Mouse (Mus musculus): ENCODE measurements at regions not wholly inside any gene's neighbourhood (a gene's known extent, or its start where the extent isn't known, plus 50 kb on each side); places are given as distances from the start of the nearest gene placed in this dataset.

DNA sequence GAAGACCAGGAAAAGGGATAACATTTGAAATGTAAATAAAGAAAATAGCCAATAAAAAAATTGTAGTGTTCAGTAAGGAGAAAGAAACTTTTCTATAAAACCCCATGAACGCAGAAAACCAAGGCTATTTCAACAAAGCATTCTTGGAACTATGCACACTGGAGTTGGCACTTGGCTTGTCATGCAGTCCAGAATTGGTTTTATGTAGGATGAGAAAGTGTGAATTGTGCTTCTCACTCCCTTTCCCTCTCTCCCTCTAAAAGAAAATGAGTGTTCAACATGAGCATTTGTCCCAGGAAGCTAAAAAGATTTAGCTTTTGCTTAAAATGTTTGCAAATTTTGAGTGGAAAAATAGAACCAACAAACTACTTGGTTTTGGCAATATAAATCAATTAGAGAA is 841.6 kb upstream of the Adam24 start:
- in situ Hi-C loops (cut with MboI; ENCODE audit: low pct_unique_long_range_greater_than_20kb) = no loop called here
- ChIA-PET POLR2A (no interaction called here), CTCF (no interaction called here)
- DNase-seq (ENCODE audit: low read depth, low spot score) (no peak), ATAC-seq (no peak)
- no peak for TF ChIP-seq CTCF (IDR thresholded peaks at IDR 0.05)
- H3K27me3 ChIP-seq = peaks cover 3% of the 10 kb centered on the region

DNA sequence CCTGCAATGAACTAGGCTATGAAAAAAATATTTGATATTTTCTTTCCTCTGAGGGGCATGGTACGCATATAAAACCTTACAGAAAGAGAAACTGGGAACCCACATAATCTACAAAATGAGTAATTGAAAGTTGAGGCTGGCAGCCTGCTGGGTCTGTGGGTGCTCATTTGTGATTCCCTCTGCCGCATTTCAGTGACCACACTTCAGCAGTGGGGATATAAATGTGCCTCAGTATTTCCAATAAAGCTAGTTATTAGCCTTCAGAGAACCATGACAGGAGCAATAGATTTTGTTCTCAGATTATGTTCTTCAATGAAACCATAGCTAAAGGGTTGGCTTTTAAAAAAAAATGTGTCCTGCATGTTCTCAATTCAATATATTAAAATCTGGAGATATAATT is 828.0 kb upstream of the Adam24 start:
- DNase-seq (ENCODE audit: low read depth, low spot score) (no peak), ATAC-seq (no peak)
- in situ Hi-C loops (cut with MboI; ENCODE audit: low pct_unique_long_range_greater_than_20kb) = no loop called here
- TF ChIP-seq CTCF (IDR thresholded peaks at IDR 0.05) = no peak
- ChIA-PET CTCF (no interaction called here), POLR2A (no interaction called here)
- no peaks in the 10 kb centered on the region for H3K27me3 ChIP-seq

DNA sequence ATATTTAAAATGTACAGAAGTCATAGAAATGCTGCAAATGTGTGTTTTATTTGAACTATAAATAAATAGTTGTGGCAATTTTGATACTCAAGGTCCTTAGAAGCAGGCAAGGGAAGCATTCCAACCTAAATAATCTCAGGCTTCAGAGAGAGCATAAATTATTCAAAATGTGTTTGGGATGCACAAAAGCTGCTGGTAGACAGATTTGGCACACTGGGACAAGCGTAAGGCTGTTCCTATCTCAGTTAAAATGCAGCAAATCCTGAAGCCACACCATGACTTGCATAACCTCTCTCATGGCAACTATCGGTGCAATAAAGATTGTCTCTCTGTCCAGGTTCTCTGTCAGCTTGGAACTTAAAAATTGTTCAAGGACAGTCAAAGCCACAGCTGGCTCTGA is 812.3 kb upstream of the Adam24 start:
- in situ Hi-C loops (cut with MboI; ENCODE audit: low pct_unique_long_range_greater_than_20kb) = no loop called here
- peaks cover 5% of the 10 kb centered on the region for H3K27me3 ChIP-seq
- no peak for TF ChIP-seq CTCF (IDR thresholded peaks at IDR 0.05)
- ChIA-PET POLR2A (no interaction called here), CTCF (no interaction called here)
- DNase-seq (ENCODE audit: low read depth, low spot score) (no peak), ATAC-seq (no peak)

DNA sequence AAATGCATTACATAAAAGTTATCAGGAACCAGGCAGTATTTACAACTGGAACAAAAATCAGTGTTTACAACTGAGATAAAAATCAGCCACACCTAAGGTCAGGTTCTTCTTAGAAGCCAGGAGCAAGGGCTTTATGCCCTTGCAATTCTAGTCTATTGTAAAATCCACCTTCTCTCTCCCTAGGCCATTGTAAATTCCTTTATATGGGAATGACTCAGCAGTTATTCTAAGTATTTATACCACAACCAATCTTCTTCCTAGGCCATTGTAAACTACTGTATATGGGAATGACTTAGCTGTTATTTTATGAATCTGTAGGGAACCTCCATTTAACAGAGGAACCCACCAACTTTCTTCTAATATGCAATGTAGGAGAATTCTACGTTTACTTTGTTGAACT is 772.6 kb upstream of the Adam24 start:
- DNase-seq (ENCODE audit: low read depth, low spot score) = no peak
- no peak for ATAC-seq
- CTCF ChIA-PET = no interaction called here
- no peak for TF ChIP-seq CTCF (IDR thresholded peaks at IDR 0.05)
- POLR2A ChIA-PET = no interaction called here
- in situ Hi-C loops (cut with MboI; ENCODE audit: low pct_unique_long_range_greater_than_20kb) = no loop called here
- no peaks in the 10 kb centered on the region for H3K27me3 ChIP-seq

DNA sequence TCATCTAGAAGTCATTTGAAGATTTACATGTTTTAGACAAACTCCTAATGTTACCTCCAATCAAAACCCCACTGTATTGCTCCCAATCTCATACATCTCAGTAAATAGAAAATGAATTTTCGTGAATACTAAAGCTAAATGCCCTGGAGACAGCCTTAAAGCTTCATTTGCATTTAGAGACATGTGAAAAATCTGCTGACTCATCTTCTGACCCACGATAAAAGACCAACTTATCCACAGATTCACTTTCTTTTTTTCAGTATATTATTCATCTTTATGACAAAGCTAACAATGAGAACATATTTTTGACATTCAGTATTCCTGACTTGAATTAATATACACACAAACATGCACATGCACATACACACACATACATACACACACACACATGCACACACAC is 762.0 kb upstream of the Adam24 start:
- ATAC-seq (no peak), DNase-seq (ENCODE audit: low read depth, low spot score) (no peak)
- TF ChIP-seq CTCF (IDR thresholded peaks at IDR 0.05) = no peak
- POLR2A ChIA-PET = no interaction called here
- in situ Hi-C loops (cut with MboI; ENCODE audit: low pct_unique_long_range_greater_than_20kb) = no loop called here
- no peaks in the 10 kb centered on the region for H3K27me3 ChIP-seq
- CTCF ChIA-PET = no interaction called here

DNA sequence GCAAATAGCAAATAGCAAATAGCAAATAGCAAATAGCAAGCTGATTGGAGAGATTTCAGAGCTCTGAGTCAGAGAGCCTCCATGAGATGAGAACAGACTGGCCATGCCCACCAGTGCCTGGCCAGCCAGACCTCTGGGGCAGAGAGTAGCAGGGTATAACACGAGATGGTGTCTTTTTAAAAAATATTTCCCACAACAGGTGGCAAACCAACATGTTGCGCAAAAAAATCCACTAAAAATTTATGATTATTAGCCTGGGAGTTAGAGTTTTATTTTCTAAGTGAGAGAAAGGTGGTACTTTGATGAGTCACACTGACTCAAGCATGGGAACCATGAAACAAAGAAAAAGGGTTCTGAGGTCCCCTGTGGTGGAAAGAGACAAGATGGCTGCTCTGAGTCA is 753.5 kb upstream of the Adam24 start:
- CTCF ChIA-PET = no interaction called here
- DNase-seq (ENCODE audit: low read depth, low spot score) (no peak), ATAC-seq (no peak)
- no peak for TF ChIP-seq CTCF (IDR thresholded peaks at IDR 0.05)
- H3K27me3 ChIP-seq = no peaks in the 10 kb centered on the region
- POLR2A ChIA-PET = no interaction called here
- in situ Hi-C loops (cut with MboI; ENCODE audit: low pct_unique_long_range_greater_than_20kb) = no loop called here

DNA sequence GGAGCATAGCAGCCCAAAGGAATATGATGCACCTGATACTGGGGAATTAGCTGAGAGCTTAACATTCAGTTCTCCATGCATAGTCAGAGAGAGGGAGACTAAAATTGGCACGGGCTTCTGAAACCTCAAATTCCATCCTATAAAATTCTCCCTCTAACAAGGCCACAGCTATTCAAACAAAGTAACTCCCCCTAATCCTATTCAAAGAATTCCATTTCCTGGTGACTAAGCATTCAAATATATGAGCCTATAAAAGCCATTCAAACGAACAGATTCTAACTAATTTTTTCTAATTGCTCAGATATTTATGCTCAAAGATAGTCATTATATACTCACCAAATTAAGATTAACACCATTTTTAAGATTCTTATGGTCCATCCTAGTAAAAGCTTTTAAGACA is 751.1 kb upstream of the Adam24 start:
- no peak for ATAC-seq

DNA sequence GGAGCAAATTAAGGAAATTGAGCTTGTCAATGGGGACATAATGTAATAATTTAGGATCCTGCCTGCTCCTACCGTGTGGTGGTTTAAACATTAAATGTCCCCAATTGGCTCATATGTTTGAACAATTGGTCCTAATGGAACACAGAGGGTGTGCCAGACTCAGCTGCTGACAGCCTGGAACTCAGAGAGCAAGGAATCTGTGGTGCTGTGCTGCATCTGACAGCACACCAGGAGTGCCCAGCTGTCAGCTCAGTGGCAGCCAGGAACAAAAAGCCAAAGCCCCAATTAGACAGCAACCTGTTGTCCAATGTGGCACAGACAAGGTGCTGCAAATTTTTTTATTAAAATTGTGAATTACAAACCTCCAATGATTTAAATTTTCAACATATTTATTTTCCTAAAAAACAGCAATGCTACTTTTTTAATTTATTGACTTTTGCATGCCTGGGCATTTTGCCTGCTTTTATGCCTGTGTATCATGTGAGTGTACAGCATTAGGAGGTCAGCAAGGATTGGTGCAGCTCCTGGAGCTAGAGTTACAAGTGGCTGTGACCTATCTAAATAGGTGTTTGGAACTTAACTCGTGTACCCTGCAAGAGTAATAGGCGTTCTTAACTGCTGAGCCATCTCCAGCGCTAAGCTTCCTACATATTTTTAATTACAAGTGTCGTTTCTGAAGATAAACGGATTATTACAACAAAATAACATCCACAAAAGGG is 724.5 kb upstream of the Adam24 start:
- ATAC-seq (no peak), DNase-seq (ENCODE audit: low read depth, low spot score) (no peak)
- ChIA-PET CTCF (no interaction called here), POLR2A (no interaction called here)
- in situ Hi-C loops (cut with MboI; ENCODE audit: low pct_unique_long_range_greater_than_20kb) = no loop called here
- TF ChIP-seq CTCF (IDR thresholded peaks at IDR 0.05) = no peak
- peaks cover 3% of the 10 kb centered on the region for H3K27me3 ChIP-seq

More for the DNA sequence above, 751.1 kb upstream of the Adam24 start:
- in situ Hi-C loops (cut with MboI; ENCODE audit: low pct_unique_long_range_greater_than_20kb) = no loop called here
- CTCF ChIA-PET = no interaction called here
- DNase-seq (ENCODE audit: low read depth, low spot score) = no peak
- TF ChIP-seq CTCF (IDR thresholded peaks at IDR 0.05) = no peak
- H3K27me3 ChIP-seq = no peaks in the 10 kb centered on the region
- POLR2A ChIA-PET = no interaction called here

DNA sequence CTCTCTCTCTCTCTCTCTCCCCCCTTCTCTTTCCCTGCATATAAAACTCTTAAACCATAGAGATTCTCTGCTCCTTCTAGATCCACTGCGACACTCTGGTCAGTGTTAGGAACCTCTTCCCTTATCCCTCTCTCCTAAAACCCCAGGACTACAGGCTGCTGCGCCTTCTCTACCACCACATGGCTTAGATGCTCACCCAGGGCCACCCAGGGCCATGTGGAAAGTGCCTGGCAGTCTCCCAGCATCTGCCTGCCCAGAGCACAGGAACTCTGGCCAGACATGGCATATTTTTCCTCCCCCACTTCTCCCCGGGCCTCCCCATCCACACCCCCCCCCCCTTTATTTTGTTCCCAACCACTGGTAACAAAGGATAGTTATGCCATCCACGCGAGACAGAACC is 720.4 kb upstream of the Adam24 start:
- ChIA-PET CTCF (no interaction called here), POLR2A (no interaction called here)
- no peak for TF ChIP-seq CTCF (IDR thresholded peaks at IDR 0.05)
- H3K27me3 ChIP-seq = peaks cover 8% of the 10 kb centered on the region
- DNase-seq (ENCODE audit: low read depth, low spot score) (no peak), ATAC-seq (no peak)
- in situ Hi-C loops (cut with MboI; ENCODE audit: low pct_unique_long_range_greater_than_20kb) = no loop called here

DNA sequence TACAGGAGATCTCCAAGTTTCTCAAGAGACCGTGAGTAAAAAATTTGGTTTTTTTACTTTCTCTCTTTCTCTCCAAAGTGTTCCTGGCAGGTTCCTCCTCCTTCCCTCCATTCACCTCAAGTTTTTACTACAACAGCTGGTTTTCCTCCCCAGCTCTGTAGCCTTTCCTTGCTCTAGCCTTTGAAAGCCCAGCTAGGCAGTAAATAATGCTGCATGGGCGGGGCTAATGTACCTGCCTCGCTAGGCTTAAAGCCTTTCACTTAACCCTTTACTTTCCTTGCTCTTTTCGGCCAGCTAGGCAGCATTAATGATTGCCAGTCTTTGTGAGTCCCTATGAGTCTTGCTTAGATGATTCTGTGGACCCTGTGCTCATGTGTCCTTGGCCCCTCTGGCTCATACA is 720.0 kb upstream of the Adam24 start:
- H3K27me3 ChIP-seq = peaks cover 8% of the 10 kb centered on the region
- ChIA-PET POLR2A (no interaction called here), CTCF (no interaction called here)
- ATAC-seq = no peak
- no peak for DNase-seq (ENCODE audit: low read depth, low spot score)
- in situ Hi-C loops (cut with MboI; ENCODE audit: low pct_unique_long_range_greater_than_20kb) = no loop called here
- TF ChIP-seq CTCF (IDR thresholded peaks at IDR 0.05) = no peak

DNA sequence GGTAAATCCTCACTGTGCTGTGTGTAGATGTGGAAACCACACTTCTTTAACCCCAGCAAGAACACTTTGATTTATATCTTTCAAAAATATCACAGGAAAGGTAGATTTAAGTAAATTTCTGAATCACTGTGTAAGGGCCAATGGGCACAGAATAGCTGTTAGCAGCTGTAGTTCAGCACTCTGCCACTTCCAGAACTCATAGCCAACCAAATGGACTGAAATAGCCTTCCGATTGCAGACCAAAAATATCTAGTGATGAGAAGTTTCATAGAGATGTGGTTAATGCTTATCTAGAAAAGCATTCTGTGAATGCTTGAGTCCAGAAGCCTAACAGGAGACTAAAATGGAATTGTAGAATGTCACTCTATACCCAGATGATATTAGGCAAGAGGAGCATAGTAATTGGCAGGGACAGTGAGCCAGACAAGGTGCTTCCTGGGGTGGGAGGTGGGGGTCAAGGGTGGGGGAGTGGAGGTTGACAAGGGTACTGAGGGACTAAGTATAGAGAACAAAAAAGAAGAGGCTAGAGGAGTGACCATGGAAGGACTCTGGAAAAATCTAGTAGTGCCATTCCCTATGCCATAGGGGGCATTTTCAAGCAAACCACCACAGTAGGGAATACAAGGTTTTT is 669.6 kb upstream of the Adam24 start:
- ChIA-PET POLR2A (no interaction called here), CTCF (no interaction called here)
- ATAC-seq (no peak), DNase-seq (ENCODE audit: low read depth, low spot score) (no peak)
- no peak for TF ChIP-seq CTCF (IDR thresholded peaks at IDR 0.05)
- H3K27me3 ChIP-seq = peaks cover 5% of the 10 kb centered on the region
- in situ Hi-C loops (cut with MboI; ENCODE audit: low pct_unique_long_range_greater_than_20kb) = no loop called here

All from Patski (cell line).